Mouse (Mus musculus): ENCODE measurements around the gene 4930412O13Rik.

DNA sequence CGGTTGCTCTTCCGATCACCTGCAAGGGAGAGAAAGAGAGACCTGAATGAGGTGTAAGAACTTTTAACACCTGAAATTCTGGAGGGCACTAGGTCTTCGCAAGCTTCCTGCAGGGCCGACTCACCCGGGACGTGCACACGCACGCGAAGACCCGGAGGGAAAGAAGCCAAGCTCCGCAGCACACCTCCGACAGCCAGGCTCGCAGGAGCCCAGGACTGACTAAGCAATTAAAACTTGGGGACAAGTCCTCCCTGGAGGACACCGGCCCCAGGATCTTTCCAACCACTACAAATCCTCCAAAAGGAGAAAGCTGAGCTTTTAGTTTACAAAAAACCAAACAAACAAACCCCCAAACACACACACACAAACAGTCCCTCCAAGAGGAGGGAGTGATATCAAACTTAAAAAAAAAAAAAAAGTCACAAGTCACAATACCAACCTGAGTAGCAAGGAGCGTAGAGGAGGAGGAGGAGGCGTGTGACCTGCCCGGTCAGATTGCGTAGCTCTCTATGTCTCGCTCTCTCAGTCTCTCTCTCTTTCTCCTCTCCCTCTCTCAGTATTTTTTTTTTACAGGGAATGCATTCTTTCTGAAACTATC, 3.0 kb upstream of the 4930412O13Rik start:
- TF ChIP-seq POLR2A (IDR thresholded peaks at IDR 0.05; ENCODE audit: extremely low read depth, insufficient read depth, low read length) (no peak), CTCF (IDR thresholded peaks at IDR 0.05; ENCODE audit: extremely low read depth, insufficient read depth, low read length) (no peak)

All from cortical plate, adult 2 months (tissue).